Mouse (Mus musculus) lung, embryonic 14.5 days (tissue): ENCODE measurements around the gene Bst2. TPM values are rescaled to one million over a fixed set of nuclear protein-coding genes. Genes with fewer than 3 reads are reported as not detected.
"Not testable (repeated sequence)": the region's sequence is repeated elsewhere in the genome, so short reads cannot be mapped to it uniquely, and the experiment has no call there.

Experiments used
- ATAC-seq: fragments of 200-750 bp; cut with Nextera tagmentation; 2 replicates; pipeline ENCODE4 v1.8.0; 2017; ENCODE audit warnings: mild to moderate bottlenecking, moderate TSS enrichment, moderate library complexity; ENCODE audit not compliant: insufficient read depth
- DNase-seq: peaks from one replicate; pipeline ENCODE4 v3.0.0-alpha.2; 2015
- H3K27ac ChIP-seq: fragments of 300-500 bp; sonication (generic); 2 replicates; pipeline ENCODE4 v1.5.1; 2014; ENCODE audit warnings: low read depth, mild to moderate bottlenecking, moderate library complexity
- H3K27me3 ChIP-seq: fragments of 300-500 bp; sonication (generic); 2 replicates; pipeline ENCODE4 v1.6.1; 2014; ENCODE audit warnings: low read length, control low read depth; ENCODE audit not compliant: insufficient read depth
- H3K36me3 ChIP-seq: fragments of 300-500 bp; sonication (generic); 2 replicates; pipeline ENCODE4 v1.6.1; 2014; ENCODE audit warnings: control low read depth; ENCODE audit not compliant: insufficient read depth
- H3K4me1 ChIP-seq: fragments of 300-500 bp; sonication (generic); 2 replicates; pipeline ENCODE4 v1.6.1; 2014; ENCODE audit warnings: antibody characterized with exemption, control low read depth; ENCODE audit not compliant: insufficient read depth
- H3K4me2 ChIP-seq: fragments of 300-500 bp; sonication (generic); 2 replicates; pipeline ENCODE4 v1.6.1; 2014; ENCODE audit warnings: mild to moderate bottlenecking
- H3K4me3 ChIP-seq: fragments of 300-500 bp; sonication (generic); 2 replicates; pipeline ENCODE4 v1.5.1; 2014; ENCODE audit warnings: low read depth, low read length
- H3K9ac ChIP-seq: fragments of 300-500 bp; sonication (generic); 2 replicates; pipeline ENCODE4 v1.6.1; 2014
- H3K9me3 ChIP-seq: fragments of 300-500 bp; sonication (generic); 2 replicates; pipeline ENCODE4 v1.6.1; 2016; ENCODE audit warnings: low read depth, low read length, control low read depth
- CTCF ChIP-seq: IDR thresholded peaks from 2 replicates; pipeline ENCODE4 v1.5.1; 2016; ENCODE audit warnings: antibody characterized with exemption, low read depth
- WGBS: fragments of 180-500 bp; shearing (Covaris S2); extraction: QIAGEN DNeasy Blood & Tissue Kit; methylation state at CpG from one replicate; pipeline ENCODE4 v1.1.7; 2014; 5-methylcytosine and 5-hydroxymethylcytosine counted together
- polyA plus RNA-seq: library from polyadenylated mRNA; unstranded; fragments of >200 nt; fragmentation: Nextera tagmentation; extraction: Ambion mirVana; gene quantifications from 2 replicates; pipeline ENCODE4 v1.2.1, GENCODE M21; 2014

Bst2 gene
- polyA plus RNA-seq, 1 experiment from 2014 or later, result 15.0 TPM

DNA sequence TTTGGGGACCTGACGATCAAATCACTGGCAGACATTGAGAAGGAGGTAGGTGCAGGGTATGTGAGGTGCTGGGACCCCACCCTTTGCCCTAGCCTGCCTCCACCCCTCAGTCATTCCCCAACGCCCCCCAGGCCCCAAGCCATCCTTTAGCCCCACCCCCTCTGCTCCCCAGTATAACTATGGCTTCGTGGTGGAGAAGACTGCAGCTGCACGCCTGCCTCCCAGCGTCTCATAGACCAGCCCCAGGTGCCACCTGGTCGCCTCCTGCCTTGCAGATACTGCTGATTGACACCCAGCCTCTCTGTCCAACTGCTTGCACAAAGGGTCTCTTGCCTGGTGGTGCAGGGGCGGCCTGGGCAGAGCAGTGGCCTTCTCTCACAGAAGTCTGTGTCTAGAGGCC lies 10.3 kb upstream of the Bst2 start:
- TF ChIP-seq CTCF, result no peak
- WGBS, result 92% methylated on average over 7 of the region's 7 CpGs
- no peak for ATAC-seq

DNA sequence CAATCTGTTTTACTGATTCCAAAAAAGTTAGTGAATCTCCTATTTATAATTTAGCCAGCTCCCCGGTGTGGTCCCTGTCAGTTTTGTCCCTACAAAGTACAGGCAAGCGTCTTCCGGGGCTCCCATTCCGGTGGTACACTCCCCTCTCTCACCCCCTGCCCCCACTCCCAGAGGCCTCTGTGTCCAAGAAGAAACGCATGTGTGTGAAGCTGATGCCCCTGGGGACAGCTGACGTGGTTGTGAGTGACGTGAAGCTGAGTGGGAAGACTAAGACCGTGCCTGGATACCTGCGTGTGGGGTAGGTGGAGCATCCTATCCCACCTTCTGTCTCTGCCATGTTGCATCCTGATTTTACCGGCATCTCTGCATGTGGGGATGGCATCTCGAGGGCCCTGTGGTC lies 7.8 kb upstream of the Bst2 start:
- WGBS, result 89% methylated on average over 11 of the region's 11 CpGs
- Histone ChIP-seq H3K4me2 (no peak overlapping the region), H3K4me3 (no peak overlapping the region), H3K9me3 (no peaks in the 10 kb centered on the region), H3K9ac (no peak overlapping the region), H3K27ac (no peak overlapping the region), H3K36me3 (peaks cover 28% of the 10 kb centered on the region; the same call in 1 of the 2 replicates), H3K4me1 (no peaks in the 10 kb centered on the region), H3K27me3 (no peaks in the 10 kb centered on the region)
- ATAC-seq, result no peak
- no peak for TF ChIP-seq CTCF
- no peak for DNase-seq

More for the DNA sequence above, 10.3 kb upstream of the Bst2 start:
- Histone ChIP-seq H3K36me3 (peaks cover 28% of the 10 kb centered on the region; the same call in 1 of the 2 replicates), H3K9me3 (no peaks in the 10 kb centered on the region), H3K4me3 (no peak overlapping the region), H3K9ac (no peak overlapping the region), H3K27me3 (no peaks in the 10 kb centered on the region), H3K4me2 (no peak overlapping the region), H3K27ac (no peak overlapping the region), H3K4me1 (no peaks in the 10 kb centered on the region)
- DNase-seq, result no peak

GRCm38 (mm10) chr8:71543755-71544154 lies 6.5 kb upstream of the Bst2 start:
- no peak for DNase-seq
- TF ChIP-seq CTCF, result no peak
- 82% methylated on average over 9 of the region's 9 CpGs for WGBS

GRCm38 (mm10) chr8:71542632-71543343 lies 5.5 kb upstream of the Bst2 start, which contains the start of gene Mvb12a:
Gene Mvb12a, plus strand, starts transcription at chr8:71542922.
- DNase-seq (peak; percentile 100), ATAC-seq (peak; percentile 92)
- peak within 1 kb of the TSS; percentile 53 for H3K9ac ChIP-seq
- WGBS, result under 1% methylated on average over 52 of the region's 55 CpGs
- peak within 1 kb of the TSS; percentile 86 for H3K4me2 ChIP-seq
- H3K9me3 ChIP-seq, result no peaks in the 10 kb centered on the region
- peak within 1 kb of the TSS; percentile 59 for H3K4me3 ChIP-seq
- H3K4me1 ChIP-seq, result 0 out of 2 replicates have a peak, but pooled peaks cover 1% of the 10 kb centered on the region
- no peak within 1 kb of the TSS; the same call in 1 of the 2 replicates for H3K27ac ChIP-seq
- no peak for TF ChIP-seq CTCF
- H3K36me3 ChIP-seq, result peaks cover 21% of the 10 kb centered on the region; the same call in 1 of the 2 replicates
- no peaks in the 10 kb centered on the region for H3K27me3 ChIP-seq

More at GRCm38 (mm10) chr8:71543755-71544154, 6.5 kb upstream of the Bst2 start:
- Histone ChIP-seq H3K27me3 (no peaks in the 10 kb centered on the region), H3K4me1 (no peaks in the 10 kb centered on the region), H3K4me3 (peak overlapping the region; percentile 59), H3K9me3 (no peaks in the 10 kb centered on the region), H3K36me3 (peaks cover 28% of the 10 kb centered on the region; the same call in 1 of the 2 replicates), H3K4me2 (peak overlapping the region; percentile 86), H3K27ac (no peak overlapping the region), H3K9ac (peak overlapping the region; percentile 53)
- ATAC-seq, result no peak

DNA sequence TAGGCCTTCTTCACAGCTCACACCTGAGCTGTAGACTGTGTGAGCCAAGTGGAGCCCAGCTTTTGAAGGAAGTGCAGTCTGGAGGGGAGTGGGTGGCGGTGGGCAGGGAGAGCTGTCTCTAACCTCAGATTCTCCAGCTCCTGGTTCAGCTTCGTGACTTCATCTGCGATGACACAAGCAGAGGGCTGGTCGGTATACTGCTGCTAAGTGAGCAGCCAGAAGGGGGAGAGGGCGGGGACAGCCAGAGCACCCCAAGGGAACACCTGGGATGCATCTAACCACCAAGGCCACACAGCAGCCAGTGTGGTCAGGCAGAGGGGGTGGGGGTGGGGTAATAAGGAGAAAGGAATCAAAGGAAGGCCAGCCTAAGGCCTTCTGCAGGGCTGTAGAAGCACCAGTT lies 1.6 kb downstream of the Bst2 start:
- Histone ChIP-seq H3K4me2 (peak overlapping the region; percentile 70; the same call in 1 of the 2 replicates), H3K36me3 (no peaks in the 10 kb centered on the region), H3K9ac (no peak overlapping the region), H3K27ac (no peak overlapping the region), H3K4me1 (0 out of 2 replicates have a peak, but pooled peaks cover 4% of the 10 kb centered on the region), H3K9me3 (no peaks in the 10 kb centered on the region), H3K4me3 (no peak overlapping the region), H3K27me3 (no peaks in the 10 kb centered on the region)
- TF ChIP-seq CTCF, result no peak
- 56% methylated on average over 5 of the region's 5 CpGs for WGBS
- no peak for ATAC-seq
- DNase-seq, result no peak

DNA sequence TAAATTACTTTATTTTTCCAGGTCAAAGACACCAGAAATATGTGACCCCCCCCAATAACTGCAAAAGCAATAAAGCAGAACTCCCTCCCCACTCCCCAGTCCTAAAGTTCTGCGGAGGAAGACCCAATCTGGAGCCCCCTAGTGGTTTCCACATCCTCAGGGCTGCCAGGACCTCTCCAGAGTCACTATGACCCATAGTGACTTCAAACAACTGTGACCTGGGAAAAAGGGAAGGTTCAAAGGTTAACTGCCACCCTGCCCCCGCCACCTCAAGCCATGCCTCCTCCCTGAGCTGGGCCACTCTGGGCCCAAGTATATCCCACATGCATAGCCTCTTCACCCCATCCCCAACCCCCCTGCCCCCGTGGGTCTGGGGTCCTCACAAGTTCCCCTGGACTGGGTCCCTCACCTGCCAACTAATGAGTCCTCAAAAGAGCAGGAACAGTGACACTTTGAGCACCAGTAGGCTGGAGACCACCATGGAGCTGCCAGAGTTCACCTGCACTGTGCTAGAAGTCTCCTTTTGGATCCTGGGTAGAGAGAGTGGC lies 2.9 kb downstream of the Bst2 start:
- Histone ChIP-seq H3K4me1 (0 out of 2 replicates have a peak, but pooled peaks cover 4% of the 10 kb centered on the region), H3K4me3 (no peak overlapping the region), H3K9me3 (no peaks in the 10 kb centered on the region), H3K27me3 (no peaks in the 10 kb centered on the region), H3K9ac (no peak overlapping the region), H3K36me3 (no peaks in the 10 kb centered on the region), H3K4me2 (no peak overlapping the region), H3K27ac (no peak overlapping the region)
- ATAC-seq (no peak), DNase-seq (no peak)
- no peak; the same call in 1 of the 2 replicates for TF ChIP-seq CTCF
- WGBS, result 33% methylated on average over 3 of the region's 3 CpGs

DNA sequence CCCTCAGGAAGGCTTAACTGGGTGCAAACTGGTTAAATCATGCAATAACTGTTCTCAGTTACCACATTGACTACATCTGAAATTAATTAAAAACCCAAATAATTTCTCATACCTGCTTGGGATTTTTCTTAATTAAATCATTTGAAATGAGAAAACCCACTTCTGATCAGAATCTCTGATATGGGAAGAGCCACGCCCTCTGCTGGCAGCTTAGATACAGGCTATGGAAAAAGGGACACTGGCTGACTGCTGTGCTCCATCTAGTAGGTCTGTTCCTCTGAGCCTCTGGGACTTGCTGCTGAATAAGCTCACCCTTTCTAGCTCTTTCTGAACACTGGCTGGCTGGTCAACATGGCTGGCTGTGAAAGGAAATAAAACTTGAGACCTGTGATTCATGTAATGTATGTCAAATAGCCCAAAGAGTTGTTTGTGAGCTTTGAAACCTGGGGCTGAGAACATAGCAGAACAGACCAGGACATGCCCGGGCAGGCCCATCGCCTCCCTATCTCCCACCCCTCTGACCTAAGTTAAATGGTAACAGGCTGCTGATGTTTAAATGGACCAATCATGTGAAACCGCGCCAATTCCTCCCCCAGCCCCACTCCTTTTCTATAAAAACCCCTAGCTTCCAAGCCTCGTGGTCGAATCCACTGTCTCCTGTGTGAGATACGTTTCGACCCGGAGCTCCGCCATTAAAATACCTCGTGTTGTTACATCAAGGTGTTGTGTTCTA lies 6.4 kb downstream of the Bst2 start:
- not testable (repeated sequence) for H3K27ac ChIP-seq, H3K36me3 ChIP-seq, H3K4me2 ChIP-seq, H3K9me3 ChIP-seq, ATAC-seq, H3K9ac ChIP-seq, H3K4me1 ChIP-seq, H3K4me3 ChIP-seq, H3K27me3 ChIP-seq
- TF ChIP-seq CTCF, result peak; percentile 59
- DNase-seq, result peak; percentile 69
- 70% methylated on average over 5 of the region's 12 CpGs for WGBS
